Mouse (Mus musculus) spleen, adult 10 weeks (tissue): ENCODE measurements around the gene Ccdc191. TPM values are rescaled to one million over a fixed set of nuclear protein-coding genes. Genes with fewer than 3 reads are reported as not detected.

ENCODE experiments used
- polyA plus RNA-seq: library from polyadenylated mRNA; stranded (reverse); fragments of 350-450 nt; fragmentation: Illumina TruSeq; extraction: RNeasy Lipid Tissue Mini Kit (QIAGEN cat#74804); gene quantifications from one replicate; pipeline ENCODE4 v1.2.3, GENCODE M21; 2015; ENCODE audit warnings: low replicate concordance; ENCODE audit not compliant: insufficient read depth

Ccdc191 gene
- 9.1 TPM for polyA plus RNA-seq

DNA sequence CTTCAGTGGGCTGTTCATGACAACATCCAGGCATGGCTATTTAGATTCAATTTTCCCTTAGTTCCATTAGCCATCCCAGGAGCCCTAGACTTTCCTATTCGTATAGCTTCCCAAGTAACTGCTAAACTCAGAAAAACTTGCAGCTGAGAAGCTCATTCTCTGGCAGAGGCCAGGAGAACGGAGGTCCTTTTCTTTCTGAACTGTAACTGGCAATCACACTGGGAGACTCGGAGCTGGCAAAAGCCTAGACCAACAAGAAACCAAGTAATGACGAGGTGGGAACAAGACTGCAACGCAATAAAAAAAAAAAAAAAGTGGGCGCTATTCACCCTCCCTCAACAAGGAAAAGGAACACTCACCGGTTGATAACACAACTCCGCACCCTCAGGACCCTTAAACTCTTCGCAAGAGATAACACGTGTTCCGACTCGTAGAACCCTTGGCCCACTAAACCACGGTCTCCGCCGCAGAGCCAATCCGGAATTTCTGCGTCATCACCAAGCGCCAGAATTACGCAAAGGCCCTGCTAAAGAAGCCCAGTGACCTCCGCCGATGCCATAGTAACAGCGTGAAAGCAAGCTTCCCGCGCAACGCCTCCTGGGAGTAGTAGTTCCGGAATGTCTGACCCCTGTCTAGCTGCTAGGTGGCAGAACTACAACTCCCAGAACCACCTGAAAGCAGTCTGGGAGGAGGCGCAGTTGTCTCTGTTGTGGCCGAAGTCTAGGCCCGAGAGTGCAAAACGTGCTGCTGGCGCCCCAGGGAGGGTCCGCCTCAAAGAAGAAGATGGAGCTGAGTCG lies at the start of gene Ccdc191:
TSS of gene Ccdc191 (plus strand) at position 593 of the 797 bp plus-strand sequence.

DNA sequence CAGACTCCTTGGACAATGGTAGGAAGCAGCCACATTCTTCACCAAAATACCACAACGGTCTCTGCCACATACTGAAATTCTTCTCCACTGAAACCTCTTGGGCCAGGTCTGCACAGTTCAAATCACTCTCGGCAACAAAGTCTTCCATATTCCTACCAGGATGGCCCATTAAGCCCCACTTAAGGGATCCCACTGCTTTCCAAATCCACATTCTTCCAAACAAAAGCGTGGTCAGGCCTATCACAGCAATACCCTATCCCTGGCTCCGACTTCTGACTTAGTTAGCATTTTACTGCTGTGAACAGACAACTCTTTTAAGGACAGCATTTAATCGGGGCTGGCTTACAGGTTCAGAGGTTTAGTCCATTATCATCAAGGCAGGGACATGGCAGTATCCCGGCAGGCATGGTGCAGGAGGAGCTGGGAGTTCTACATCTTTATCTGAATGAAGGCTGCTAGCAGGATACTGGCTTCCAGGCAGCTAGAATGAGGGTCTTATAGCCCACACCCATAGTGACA lies 36.8 kb downstream of the Ccdc191 start, which contains the start of gene Qtrt2:
TSS of gene Qtrt2 (minus strand) at position 469 of the 519 bp plus-strand sequence.

DNA sequence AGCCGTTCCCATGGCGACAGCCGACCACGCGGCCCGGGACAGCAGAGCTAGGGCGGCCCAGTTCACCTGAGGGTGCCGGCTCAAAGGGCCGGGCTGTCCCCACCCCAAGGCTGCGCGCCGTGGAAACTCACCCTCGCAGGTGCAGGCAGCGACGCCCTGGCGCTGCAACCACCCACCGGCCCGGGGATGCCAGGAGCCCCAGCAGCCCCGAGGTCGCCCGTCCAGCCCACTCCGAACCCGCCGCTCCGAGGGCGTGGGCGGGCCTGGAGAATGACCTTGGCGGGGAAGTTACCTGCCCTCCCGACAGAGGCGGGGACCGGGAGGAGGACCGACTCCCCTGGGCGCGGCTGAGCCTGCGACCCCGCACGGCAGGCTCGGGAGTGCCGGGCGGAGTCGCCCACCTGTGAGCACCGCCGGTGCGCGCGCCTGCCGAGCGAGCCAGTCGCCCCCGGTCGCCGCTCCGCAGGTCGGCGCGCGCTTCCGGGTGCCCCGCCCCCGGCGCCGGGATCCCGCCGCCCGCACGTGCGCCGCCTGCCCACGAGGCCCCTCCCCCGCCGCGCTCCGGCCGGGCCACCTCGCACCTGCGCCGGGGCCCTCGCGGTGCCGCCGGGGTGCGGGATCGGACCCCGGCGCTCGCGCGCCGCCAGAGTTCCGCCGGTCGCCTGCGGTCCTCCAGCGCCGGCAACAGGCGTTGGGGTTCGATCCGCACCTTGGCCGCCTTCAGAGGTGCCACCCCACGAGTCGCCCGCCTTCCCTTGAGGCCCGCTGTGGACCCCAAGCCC lies 89.9 kb downstream of the Ccdc191 start, which contains the start of gene Zdhhc23:
TSS of gene Zdhhc23 (minus strand) at position 464 of the 782 bp plus-strand sequence.

Other genes starting within 250 kb of the Ccdc191 start
- 9.5 TPM for gene Tigit, start 225.7 kb upstream of the Ccdc191 start, polyA plus RNA-seq
- gene Drd3, start 135.8 kb upstream of the Ccdc191 start, polyA plus RNA-seq: not detected
- 38.2 TPM for gene Qtrt2, start 37.0 kb downstream of the Ccdc191 start, polyA plus RNA-seq
- gene Zdhhc23, start 90.0 kb downstream of the Ccdc191 start, polyA plus RNA-seq: 10.8 TPM
- 4.8 TPM for gene Gramd1c, start 173.5 kb downstream of the Ccdc191 start, polyA plus RNA-seq
- 43.8 TPM for gene Atp6v1a, start 249.9 kb downstream of the Ccdc191 start, polyA plus RNA-seq